Mouse (Mus musculus): Measurements from ENCODE around the gene Uba6. TPM values are rescaled to one million over a fixed set of nuclear protein-coding genes. Genes with fewer than 3 reads are reported as not detected.

Uba6 gene
- polyA plus RNA-seq (2014; fragmentation: Nextera tagmentation; extraction: Ambion mirVana) = 24.8 and 27.4 TPM in 2 replicates

DNA sequence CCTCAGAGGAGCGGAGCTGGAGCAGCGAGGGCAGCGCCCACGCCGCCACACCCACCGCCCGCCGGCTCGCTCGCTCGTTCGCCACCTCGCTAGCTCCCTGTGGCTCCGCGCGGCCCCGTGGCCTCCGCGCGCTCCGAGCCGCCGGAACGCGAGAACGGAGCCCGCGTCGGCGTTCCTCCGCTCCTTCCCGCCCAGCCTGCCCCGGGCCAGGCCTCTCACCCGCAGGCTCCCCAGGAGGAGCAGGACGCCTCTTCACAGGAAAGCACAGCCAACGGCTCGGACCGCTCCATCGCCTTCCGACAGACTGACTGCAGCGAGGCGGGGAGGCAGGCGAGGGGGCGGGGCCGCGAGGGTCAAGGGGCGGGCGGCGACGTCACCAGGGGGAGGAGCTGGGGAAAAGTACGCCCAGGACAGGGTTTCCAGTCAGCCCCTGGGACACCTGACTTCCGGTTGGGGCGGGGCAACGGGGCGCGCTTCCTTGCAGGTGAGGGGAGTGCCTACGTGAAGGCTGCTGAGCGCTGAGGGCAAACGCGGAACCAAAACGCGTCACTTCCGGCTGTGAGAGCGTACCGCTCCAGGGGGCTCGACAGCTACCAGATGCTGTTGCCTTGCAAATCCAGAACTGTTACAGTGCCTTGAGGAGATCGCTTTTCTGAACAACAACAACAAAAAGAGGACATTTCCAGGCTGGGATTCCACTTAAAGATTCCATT lies at the start of gene Uba6:
Gene Uba6 (minus strand): TSS at position 355 of the 713 bp plus-strand sequence.
- peak within 1 kb of the TSS; percentile 61 for H3K4me3 ChIP-seq (ENCODE audit: low read depth, low read length)
- no peaks in the 10 kb centered on the region for H3K36me3 ChIP-seq (replicated peaks; ENCODE audit: control insufficient read depth, insufficient read depth, low read depth, low read length)
- ATAC-seq (replicated peaks; ENCODE audit: insufficient number of reproducible peaks, low FRiP score, low TSS enrichment, low read depth) (peak; percentile 99), DNase-seq (ENCODE audit: low spot score) (peak; percentile 99)
- peak within 1 kb of the TSS; percentile 79 for H3K27ac ChIP-seq (replicated peaks; ENCODE audit: low read depth, low read length)
- H3K27me3 ChIP-seq (ENCODE audit: control insufficient read depth, insufficient read depth, low read length) = no peaks in the 10 kb centered on the region
- peak within 1 kb of the TSS; percentile 68 for H3K9ac ChIP-seq (replicated peaks; ENCODE audit: low read length)
- no peaks in the 10 kb centered on the region for H3K9me3 ChIP-seq (replicated peaks; ENCODE audit: control insufficient read depth, low read length)
- no peaks in the 10 kb centered on the region for H3K4me1 ChIP-seq (ENCODE audit: control insufficient read depth, insufficient read depth, low read length)
- H3K4me2 ChIP-seq (ENCODE audit: low read depth, low read length) = peak within 1 kb of the TSS; percentile 70
- WGBS = under 1% methylated on average over 48 of the region's 67 CpGs

DNA sequence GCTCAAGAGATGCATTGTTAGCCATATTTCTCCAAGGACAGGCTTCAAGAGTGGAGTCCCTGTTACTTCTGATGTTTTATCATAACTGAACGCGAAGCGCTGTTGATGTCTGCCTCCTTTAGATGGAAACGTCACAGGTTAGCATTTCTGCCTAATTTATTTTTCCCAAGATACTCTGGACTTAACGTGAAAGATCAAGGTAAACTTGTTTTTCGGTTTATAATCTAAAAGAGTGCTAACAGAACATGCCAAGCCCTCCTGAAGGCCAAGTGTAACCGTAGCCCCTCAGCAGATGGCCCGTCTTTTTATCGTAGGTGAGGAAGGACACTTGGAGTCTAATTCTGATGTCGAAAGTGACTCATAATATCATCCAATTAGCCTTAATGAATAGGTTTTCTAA lies 25.2 kb upstream of the Uba6 start, which contains the start of gene Gnrhr:
Gene Gnrhr (minus strand): TSS at position 101 of the 400 bp plus-strand sequence.
- H3K4me2 ChIP-seq (ENCODE audit: low read depth, low read length) = no peak within 1 kb of the TSS
- no peaks in the 10 kb centered on the region for H3K4me1 ChIP-seq (ENCODE audit: control insufficient read depth, insufficient read depth, low read length)
- H3K4me3 ChIP-seq (ENCODE audit: low read depth, low read length) = no peak within 1 kb of the TSS
- no peaks in the 10 kb centered on the region for H3K36me3 ChIP-seq (replicated peaks; ENCODE audit: control insufficient read depth, insufficient read depth, low read depth, low read length)
- DNase-seq (ENCODE audit: low spot score) = no peak
- no peaks in the 10 kb centered on the region for H3K9me3 ChIP-seq (replicated peaks; ENCODE audit: control insufficient read depth, low read length)
- no peak within 1 kb of the TSS for H3K27ac ChIP-seq (replicated peaks; ENCODE audit: low read depth, low read length)
- no peak for ATAC-seq (replicated peaks; ENCODE audit: insufficient number of reproducible peaks, low FRiP score, low TSS enrichment, low read depth)
- no peak within 1 kb of the TSS for H3K9ac ChIP-seq (replicated peaks; ENCODE audit: low read length)
- no peaks in the 10 kb centered on the region for H3K27me3 ChIP-seq (ENCODE audit: control insufficient read depth, insufficient read depth, low read length)
- 88% methylated on average over 10 of the region's 10 CpGs for WGBS

DNA sequence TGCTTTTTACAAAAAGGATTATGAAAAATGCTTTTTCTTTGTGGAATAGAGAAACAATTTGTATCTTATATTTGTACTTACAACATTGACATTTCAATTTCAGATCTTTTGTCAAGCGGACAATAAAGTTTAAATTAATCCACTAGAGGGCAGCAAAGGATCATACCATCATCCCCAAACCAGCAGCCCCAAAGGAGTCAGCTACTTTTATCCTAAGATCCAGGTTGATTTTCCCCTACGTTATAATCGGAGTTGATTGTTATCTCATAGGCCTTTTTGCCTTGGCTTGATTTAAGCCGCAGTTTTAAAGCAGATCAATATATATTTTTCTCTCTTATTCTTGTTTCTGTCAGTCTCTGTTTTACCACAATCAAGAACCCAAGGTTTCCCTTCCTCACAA lies 18.8 kb upstream of the Uba6 start:
- H3K4me1 ChIP-seq (ENCODE audit: control insufficient read depth, insufficient read depth, low read length) = no peaks in the 10 kb centered on the region
- DNase-seq (ENCODE audit: low spot score) = peak; percentile 73
- no peak overlapping the region for H3K9ac ChIP-seq (replicated peaks; ENCODE audit: low read length)
- H3K27ac ChIP-seq (replicated peaks; ENCODE audit: low read depth, low read length) = no peak overlapping the region
- no peaks in the 10 kb centered on the region for H3K9me3 ChIP-seq (replicated peaks; ENCODE audit: control insufficient read depth, low read length)
- 25% methylated on average over 4 of the region's 4 CpGs for WGBS
- H3K36me3 ChIP-seq (replicated peaks; ENCODE audit: control insufficient read depth, insufficient read depth, low read depth, low read length) = no peaks in the 10 kb centered on the region
- no peaks in the 10 kb centered on the region for H3K27me3 ChIP-seq (ENCODE audit: control insufficient read depth, insufficient read depth, low read length)
- H3K4me2 ChIP-seq (ENCODE audit: low read depth, low read length) = no peak overlapping the region
- ATAC-seq (replicated peaks; ENCODE audit: insufficient number of reproducible peaks, low FRiP score, low TSS enrichment, low read depth) = no peak
- H3K4me3 ChIP-seq (ENCODE audit: low read depth, low read length) = no peak overlapping the region

DNA sequence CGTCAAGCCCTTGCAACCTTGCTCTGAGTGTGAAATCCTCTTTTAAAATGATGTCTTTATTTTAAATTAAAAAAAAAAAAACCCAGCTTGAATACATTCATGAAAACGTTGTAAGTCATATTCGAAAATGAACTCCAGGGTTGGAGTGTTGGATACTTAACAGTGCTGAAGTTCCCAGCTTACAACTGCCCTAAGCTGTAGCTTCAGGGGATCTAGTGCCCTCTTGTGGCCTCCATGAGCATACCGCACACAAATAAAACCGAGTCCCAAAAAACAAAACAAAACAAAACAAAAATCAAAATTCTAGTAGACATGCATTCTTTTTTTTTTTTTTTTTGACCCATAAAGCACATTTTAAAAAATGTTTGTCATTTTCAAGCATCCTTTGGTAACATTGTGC lies 18.2 kb upstream of the Uba6 start:
- Histone ChIP-seq H3K4me3 (ENCODE audit: low read depth, low read length) (no peak overlapping the region), H3K9ac (replicated peaks; ENCODE audit: low read length) (no peak overlapping the region), H3K9me3 (replicated peaks; ENCODE audit: control insufficient read depth, low read length) (no peaks in the 10 kb centered on the region), H3K4me1 (ENCODE audit: control insufficient read depth, insufficient read depth, low read length) (no peaks in the 10 kb centered on the region), H3K27me3 (ENCODE audit: control insufficient read depth, insufficient read depth, low read length) (no peaks in the 10 kb centered on the region), H3K4me2 (ENCODE audit: low read depth, low read length) (no peak overlapping the region), H3K27ac (replicated peaks; ENCODE audit: low read depth, low read length) (no peak overlapping the region), H3K36me3 (replicated peaks; ENCODE audit: control insufficient read depth, insufficient read depth, low read depth, low read length) (no peaks in the 10 kb centered on the region)
- DNase-seq (ENCODE audit: low spot score) = peak; percentile 68
- WGBS = 25% methylated on average over 5 of the region's 5 CpGs
- ATAC-seq (replicated peaks; ENCODE audit: insufficient number of reproducible peaks, low FRiP score, low TSS enrichment, low read depth) = no peak

DNA sequence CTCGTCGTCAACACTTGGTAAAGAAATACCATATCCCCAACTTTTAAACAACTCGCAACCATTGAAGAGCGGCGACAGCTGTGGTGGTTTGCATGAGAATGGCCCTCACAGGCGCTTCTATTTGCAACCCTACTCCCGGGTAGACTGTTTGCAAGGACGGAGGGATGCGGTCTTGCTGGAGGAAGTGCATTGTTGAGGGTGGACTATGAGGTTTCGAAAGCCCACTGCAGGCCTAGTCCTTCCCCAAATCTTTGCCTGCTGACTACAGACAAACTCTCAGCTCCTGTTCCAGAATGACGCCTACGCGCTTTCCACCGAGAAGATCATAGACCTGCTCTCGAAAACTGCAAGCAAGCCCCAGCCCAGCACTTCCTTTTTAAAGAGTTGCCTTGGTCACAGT lies 17.7 kb upstream of the Uba6 start:
- ATAC-seq (replicated peaks; ENCODE audit: insufficient number of reproducible peaks, low FRiP score, low TSS enrichment, low read depth) (no peak), DNase-seq (ENCODE audit: low spot score) (no peak)
- WGBS = 42% methylated on average over 15 of the region's 15 CpGs
- Histone ChIP-seq H3K9me3 (replicated peaks; ENCODE audit: control insufficient read depth, low read length) (no peaks in the 10 kb centered on the region), H3K9ac (replicated peaks; ENCODE audit: low read length) (no peak overlapping the region), H3K4me3 (ENCODE audit: low read depth, low read length) (no peak overlapping the region), H3K27ac (replicated peaks; ENCODE audit: low read depth, low read length) (no peak overlapping the region), H3K27me3 (ENCODE audit: control insufficient read depth, insufficient read depth, low read length) (no peaks in the 10 kb centered on the region), H3K4me2 (ENCODE audit: low read depth, low read length) (no peak overlapping the region), H3K4me1 (ENCODE audit: control insufficient read depth, insufficient read depth, low read length) (no peaks in the 10 kb centered on the region), H3K36me3 (replicated peaks; ENCODE audit: control insufficient read depth, insufficient read depth, low read depth, low read length) (no peaks in the 10 kb centered on the region)

DNA sequence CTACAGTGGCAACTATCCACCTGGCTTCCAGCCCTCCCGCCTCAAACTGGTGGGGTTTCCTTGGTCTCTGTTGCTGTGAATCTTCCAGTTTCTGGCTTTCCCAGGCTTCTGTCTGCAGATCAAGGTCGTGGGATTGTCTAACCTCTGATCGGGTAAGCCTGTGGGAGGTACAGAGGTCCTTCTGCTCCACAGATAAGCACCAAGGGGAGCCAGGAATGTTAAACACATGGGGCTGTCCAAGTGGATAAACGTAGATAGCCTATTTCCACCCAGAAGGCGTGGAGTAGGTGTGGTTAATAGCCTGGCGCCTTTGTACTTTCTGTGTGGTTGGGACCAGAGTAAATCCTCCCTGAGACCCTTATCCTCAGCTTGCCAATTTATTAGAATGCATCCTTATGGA lies 14.8 kb upstream of the Uba6 start:
- no peak overlapping the region for H3K4me3 ChIP-seq (ENCODE audit: low read depth, low read length)
- no peak overlapping the region for H3K27ac ChIP-seq (replicated peaks; ENCODE audit: low read depth, low read length)
- H3K9ac ChIP-seq (replicated peaks; ENCODE audit: low read length) = no peak overlapping the region
- no peaks in the 10 kb centered on the region for H3K27me3 ChIP-seq (ENCODE audit: control insufficient read depth, insufficient read depth, low read length)
- WGBS = 83% methylated on average over 6 of the region's 6 CpGs
- H3K4me1 ChIP-seq (ENCODE audit: control insufficient read depth, insufficient read depth, low read length) = no peaks in the 10 kb centered on the region
- H3K36me3 ChIP-seq (replicated peaks; ENCODE audit: control insufficient read depth, insufficient read depth, low read depth, low read length) = no peaks in the 10 kb centered on the region
- H3K4me2 ChIP-seq (ENCODE audit: low read depth, low read length) = no peak overlapping the region
- ATAC-seq (replicated peaks; ENCODE audit: insufficient number of reproducible peaks, low FRiP score, low TSS enrichment, low read depth) (no peak), DNase-seq (ENCODE audit: low spot score) (no peak)
- H3K9me3 ChIP-seq (replicated peaks; ENCODE audit: control insufficient read depth, low read length) = no peaks in the 10 kb centered on the region

DNA sequence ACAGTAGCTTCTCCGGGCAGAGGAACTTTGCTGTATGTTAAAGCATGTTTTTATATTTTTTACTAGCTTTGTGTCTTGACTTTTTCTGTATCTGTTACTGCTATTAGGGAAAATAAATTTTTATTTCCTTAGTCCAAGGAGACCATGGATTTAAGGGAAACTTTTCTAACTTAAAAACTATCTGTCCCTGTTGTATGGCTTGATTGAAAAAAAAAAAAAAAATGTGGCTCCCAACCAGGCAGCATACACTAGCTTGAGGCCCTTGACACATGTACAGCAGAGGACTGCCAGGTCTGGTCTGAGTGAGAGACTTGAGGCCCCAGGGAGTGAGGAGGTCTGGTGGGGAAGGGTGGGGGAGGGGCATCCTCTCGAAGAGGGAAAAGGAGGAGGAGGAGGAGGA lies 1.2 kb upstream of the Uba6 start:
- no peaks in the 10 kb centered on the region for H3K4me1 ChIP-seq (ENCODE audit: control insufficient read depth, insufficient read depth, low read length)
- DNase-seq (ENCODE audit: low spot score) = peak; percentile 5
- H3K4me3 ChIP-seq (ENCODE audit: low read depth, low read length) = no peak overlapping the region
- H3K4me2 ChIP-seq (ENCODE audit: low read depth, low read length) = no peak overlapping the region
- WGBS = 44% methylated on average over 2 of the region's 2 CpGs
- no peaks in the 10 kb centered on the region for H3K27me3 ChIP-seq (ENCODE audit: control insufficient read depth, insufficient read depth, low read length)
- H3K27ac ChIP-seq (replicated peaks; ENCODE audit: low read depth, low read length) = no peak overlapping the region
- no peaks in the 10 kb centered on the region for H3K36me3 ChIP-seq (replicated peaks; ENCODE audit: control insufficient read depth, insufficient read depth, low read depth, low read length)
- H3K9me3 ChIP-seq (replicated peaks; ENCODE audit: control insufficient read depth, low read length) = no peaks in the 10 kb centered on the region
- no peak overlapping the region for H3K9ac ChIP-seq (replicated peaks; ENCODE audit: low read length)
- ATAC-seq (replicated peaks; ENCODE audit: insufficient number of reproducible peaks, low FRiP score, low TSS enrichment, low read depth) = no peak

DNA sequence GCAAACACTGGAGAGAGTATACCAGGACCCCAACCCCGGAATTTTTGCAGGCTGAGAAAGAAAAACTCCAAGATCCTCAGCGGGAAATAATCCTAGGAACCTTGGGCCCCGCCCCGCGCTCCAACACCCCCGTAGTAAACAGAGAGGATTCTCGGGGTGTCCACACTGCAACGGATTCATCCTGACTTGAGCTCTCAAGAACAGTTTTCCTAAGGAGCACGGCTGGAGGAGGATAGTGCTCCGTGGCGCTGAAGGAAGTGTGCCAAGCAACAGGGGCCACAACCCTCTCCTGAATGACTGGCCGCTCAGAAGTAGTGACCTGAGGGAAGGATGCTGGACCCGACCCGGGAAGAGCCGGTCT lies 535 bp downstream of the Uba6 start:
- Histone ChIP-seq H3K9me3 (replicated peaks; ENCODE audit: control insufficient read depth, low read length) (no peaks in the 10 kb centered on the region), H3K27me3 (ENCODE audit: control insufficient read depth, insufficient read depth, low read length) (no peaks in the 10 kb centered on the region), H3K4me2 (ENCODE audit: low read depth, low read length) (peak overlapping the region; percentile 70), H3K27ac (replicated peaks; ENCODE audit: low read depth, low read length) (peak overlapping the region; percentile 79), H3K4me1 (ENCODE audit: control insufficient read depth, insufficient read depth, low read length) (no peaks in the 10 kb centered on the region), H3K36me3 (replicated peaks; ENCODE audit: control insufficient read depth, insufficient read depth, low read depth, low read length) (no peaks in the 10 kb centered on the region), H3K4me3 (ENCODE audit: low read depth, low read length) (peak overlapping the region; percentile 61), H3K9ac (replicated peaks; ENCODE audit: low read length) (peak overlapping the region; percentile 68)
- ATAC-seq (replicated peaks; ENCODE audit: insufficient number of reproducible peaks, low FRiP score, low TSS enrichment, low read depth) (no peak), DNase-seq (ENCODE audit: low spot score) (no peak)
- WGBS = 0% methylated on average over 15 of the region's 15 CpGs
